Mouse (Mus musculus) forebrain, embryonic 12.5 days (tissue): ENCODE measurements around the gene Vps53. TPM values are rescaled to one million over a fixed set of nuclear protein-coding genes. Genes with fewer than 3 reads are reported as not detected.

ENCODE experiments used
- ATAC-seq: fragments of 200-750 bp; cut with Nextera tagmentation; 2 replicates; pipeline ENCODE4 v1.8.0; 2017; ENCODE audit warnings: moderate TSS enrichment; ENCODE audit not compliant: low FRiP score
- H3K27ac ChIP-seq: fragments of 300-500 bp; sonication (generic); 2 replicates; pipeline ENCODE4 v1.5.1; 2016; ENCODE audit warnings: mild to moderate bottlenecking
- H3K27me3 ChIP-seq: fragments of 300-500 bp; sonication (generic); 2 replicates; pipeline ENCODE4 v1.6.1; 2016; ENCODE audit warnings: mild to moderate bottlenecking
- H3K36me3 ChIP-seq: fragments of 300-500 bp; sonication (generic); replicated peaks from 2 replicates; pipeline ENCODE4 v1.6.1; 2016; ENCODE audit warnings: mild to moderate bottlenecking
- H3K4me1 ChIP-seq: fragments of 300-500 bp; sonication (generic); 2 replicates; pipeline ENCODE4 v1.6.1; 2016
- H3K4me2 ChIP-seq: fragments of 300-500 bp; sonication (generic); 2 replicates; pipeline ENCODE4 v1.6.1; 2016; ENCODE audit warnings: mild to moderate bottlenecking, moderate library complexity
- H3K4me3 ChIP-seq: fragments of 300-500 bp; sonication (generic); replicated peaks from 2 replicates; pipeline ENCODE4 v1.5.1; 2016; ENCODE audit warnings: mild to moderate bottlenecking
- H3K9ac ChIP-seq: fragments of 300-500 bp; sonication (generic); 2 replicates; pipeline ENCODE4 v1.6.1; 2016; ENCODE audit warnings: mild to moderate bottlenecking
- H3K9me3 ChIP-seq: fragments of 300-500 bp; sonication (generic); 2 replicates; pipeline ENCODE4 v1.6.1; 2016
- WGBS: fragments of 180-500 bp; shearing (Covaris S2); methylation state at CpG from one replicate; pipeline ENCODE4 v1.1.7; 2016; 5-methylcytosine and 5-hydroxymethylcytosine counted together
- polyA plus RNA-seq: library from polyadenylated mRNA; unstranded; fragments of >200 nt; fragmentation: Nextera tagmentation; extraction: Ambion mirVana; gene quantifications from 2 replicates; pipeline ENCODE4 v1.2.1, GENCODE M21; 2016

The Vps53 gene
- polyA plus RNA-seq, 1 experiment from 2014 or later, result 51.9 TPM

GRCm38 (mm10) chr11:76089776-76090175 is 89.7 kb downstream of the Vps53 start:
- WGBS, result 95% methylated on average over 6 of the region's 6 CpGs
- Histone ChIP-seq H3K9ac (no peak overlapping the region), H3K4me1 (no peaks in the 10 kb centered on the region), H3K4me3 (no peak overlapping the region), H3K36me3 (peaks cover 41% of the 10 kb centered on the region), H3K27ac (no peak overlapping the region), H3K27me3 (no peaks in the 10 kb centered on the region), H3K4me2 (no peak overlapping the region), H3K9me3 (no peaks in the 10 kb centered on the region)
- ATAC-seq, result no peak

GRCm38 (mm10) chr11:76088506-76088905 is 90.9 kb downstream of the Vps53 start:
- no peak overlapping the region for H3K9ac ChIP-seq
- H3K36me3 ChIP-seq, result peaks cover 41% of the 10 kb centered on the region
- no peak overlapping the region for H3K4me2 ChIP-seq
- ATAC-seq, result no peak
- no peaks in the 10 kb centered on the region for H3K9me3 ChIP-seq
- H3K27me3 ChIP-seq, result no peaks in the 10 kb centered on the region
- H3K4me1 ChIP-seq, result no peaks in the 10 kb centered on the region
- 85% methylated on average over 4 of the region's 4 CpGs for WGBS
- H3K4me3 ChIP-seq, result no peak overlapping the region
- H3K27ac ChIP-seq, result no peak overlapping the region

DNA sequence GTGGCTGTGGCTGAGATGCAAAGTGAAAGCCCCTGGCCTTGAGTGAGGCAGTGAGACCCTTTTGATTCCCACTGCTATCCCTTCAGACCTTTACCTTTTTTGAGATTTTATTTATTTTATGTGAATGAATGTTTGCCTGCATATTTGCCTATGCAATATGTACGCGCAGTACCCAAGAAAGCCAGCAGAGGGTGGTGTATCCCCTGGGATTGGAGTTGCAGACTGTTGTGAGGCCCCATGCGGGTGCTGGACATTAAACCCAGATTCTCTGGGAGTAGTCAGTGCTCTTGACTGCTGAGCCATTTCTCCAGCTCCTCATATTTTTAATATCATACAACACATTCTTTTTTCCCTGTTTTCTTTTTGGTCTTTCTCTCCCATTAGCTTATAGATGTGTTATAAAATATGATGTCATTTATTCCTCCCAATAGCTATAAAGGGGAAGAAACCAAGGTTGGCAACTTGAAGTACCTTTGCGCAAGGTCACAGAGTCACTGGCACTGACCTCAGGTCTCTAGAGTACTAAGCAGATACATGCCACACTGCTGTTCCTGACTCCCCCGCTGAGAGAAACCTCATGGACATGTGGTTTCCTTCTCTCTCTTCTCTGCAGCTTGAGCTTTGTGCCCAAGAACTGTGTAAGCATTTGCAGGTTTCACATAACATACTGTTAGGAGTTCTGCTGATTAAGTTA is 93.4 kb downstream of the Vps53 start:
- H3K4me1 ChIP-seq, result no peaks in the 10 kb centered on the region
- H3K27me3 ChIP-seq, result no peaks in the 10 kb centered on the region
- no peaks in the 10 kb centered on the region for H3K9me3 ChIP-seq
- H3K36me3 ChIP-seq, result peaks cover 39% of the 10 kb centered on the region
- 69% methylated on average over 5 of the region's 5 CpGs for WGBS
- H3K4me2 ChIP-seq, result no peak overlapping the region
- no peak overlapping the region for H3K4me3 ChIP-seq
- H3K27ac ChIP-seq, result no peak overlapping the region
- H3K9ac ChIP-seq, result no peak overlapping the region
- ATAC-seq, result no peak

DNA sequence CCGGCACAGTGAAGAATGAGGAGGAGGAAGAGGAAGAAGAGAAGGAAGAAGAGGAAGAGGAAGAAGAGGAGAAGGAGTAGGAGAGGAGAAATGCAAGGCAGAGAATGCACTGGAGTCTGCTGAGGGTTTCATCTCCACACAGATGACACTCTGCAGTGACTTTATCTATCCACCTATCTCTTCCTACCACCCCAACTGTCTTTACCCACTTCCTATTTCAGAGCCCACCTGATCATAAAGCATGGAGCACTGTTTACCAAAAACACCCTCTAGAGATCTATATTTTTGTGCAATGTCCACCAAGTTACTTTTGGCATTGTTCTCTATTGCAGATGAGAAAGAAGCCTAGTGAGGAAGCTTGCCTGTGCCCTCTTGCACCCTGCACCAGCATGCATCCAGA is 94.5 kb downstream of the Vps53 start:
- Histone ChIP-seq H3K4me2 (no peak overlapping the region), H3K9ac (no peak overlapping the region), H3K4me3 (no peak overlapping the region), H3K9me3 (no peaks in the 10 kb centered on the region), H3K27ac (no peak overlapping the region), H3K36me3 (peaks cover 44% of the 10 kb centered on the region), H3K27me3 (no peaks in the 10 kb centered on the region), H3K4me1 (no peaks in the 10 kb centered on the region)
- WGBS, result 95% methylated on average over 1 of the region's 1 CpGs
- ATAC-seq, result no peak

DNA sequence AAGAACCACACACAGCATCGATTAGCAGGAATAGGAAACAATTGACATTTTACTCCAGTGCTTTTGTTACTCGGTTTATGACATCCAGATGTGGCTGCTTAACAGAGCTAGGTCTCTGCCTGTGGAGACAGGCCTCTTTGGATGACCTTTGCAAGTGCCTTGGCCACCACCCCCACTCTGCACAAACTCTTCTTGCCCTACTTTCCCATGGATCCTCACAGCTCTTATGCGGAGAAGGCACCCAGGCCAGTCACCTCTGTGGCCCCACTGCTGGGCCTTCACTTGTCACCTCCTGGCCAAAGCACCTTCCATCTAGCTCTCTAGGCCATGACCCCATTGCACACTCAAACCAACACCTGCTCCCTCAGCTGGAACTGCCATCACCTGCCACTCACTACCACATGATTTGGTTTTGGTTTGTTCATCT is 95.5 kb downstream of the Vps53 start:
- ATAC-seq, result no peak
- no peak overlapping the region for H3K27ac ChIP-seq
- no peaks in the 10 kb centered on the region for H3K4me1 ChIP-seq
- H3K9me3 ChIP-seq, result no peaks in the 10 kb centered on the region
- H3K4me3 ChIP-seq, result no peak overlapping the region
- no peak overlapping the region for H3K4me2 ChIP-seq
- no peak overlapping the region for H3K9ac ChIP-seq
- H3K27me3 ChIP-seq, result no peaks in the 10 kb centered on the region
- WGBS, result 88% methylated on average over 3 of the region's 3 CpGs
- peaks cover 48% of the 10 kb centered on the region for H3K36me3 ChIP-seq

GRCm38 (mm10) chr11:76081048-76081640 is 98.3 kb downstream of the Vps53 start:
- H3K9ac ChIP-seq, result no peak overlapping the region
- H3K4me2 ChIP-seq, result no peak overlapping the region
- no peak for ATAC-seq
- H3K36me3 ChIP-seq, result peaks cover 42% of the 10 kb centered on the region
- no peak overlapping the region for H3K27ac ChIP-seq
- 82% methylated on average over 6 of the region's 6 CpGs for WGBS
- no peaks in the 10 kb centered on the region for H3K27me3 ChIP-seq
- H3K4me1 ChIP-seq, result no peaks in the 10 kb centered on the region
- no peaks in the 10 kb centered on the region for H3K9me3 ChIP-seq
- no peak overlapping the region for H3K4me3 ChIP-seq

DNA sequence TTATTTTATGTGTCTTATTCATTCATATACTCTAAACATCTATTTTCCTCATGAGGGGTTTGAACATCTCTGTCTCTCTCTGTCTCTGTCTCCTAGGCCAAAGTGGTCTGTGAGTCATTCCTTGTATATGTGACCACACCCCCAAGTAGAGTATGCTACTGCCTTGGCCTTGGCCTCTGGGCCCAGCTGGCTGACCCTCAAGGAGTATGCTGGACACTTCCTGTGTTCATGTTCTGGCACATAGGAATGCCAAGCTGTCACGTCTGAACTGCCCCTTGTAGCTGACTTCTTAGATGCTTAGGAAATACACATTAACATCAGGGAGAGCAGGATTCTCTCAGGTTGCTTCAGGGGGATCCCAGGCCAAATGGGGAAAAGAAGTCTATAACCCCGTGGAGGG is 99.2 kb downstream of the Vps53 start:
- Histone ChIP-seq H3K4me1 (no peaks in the 10 kb centered on the region), H3K4me3 (no peak overlapping the region), H3K27ac (no peak overlapping the region), H3K27me3 (no peaks in the 10 kb centered on the region), H3K36me3 (peaks cover 46% of the 10 kb centered on the region), H3K9ac (no peak overlapping the region), H3K9me3 (no peaks in the 10 kb centered on the region), H3K4me2 (no peak overlapping the region)
- no peak for ATAC-seq
- WGBS, result 80% methylated on average over 2 of the region's 2 CpGs

- Histone ChIP-seq H3K27ac (no peak overlapping the region), H3K9ac (no peak overlapping the region), H3K4me2 (no peak overlapping the region), H3K36me3 (peaks cover 54% of the 10 kb centered on the region), H3K4me3 (no peak overlapping the region), H3K4me1 (no peaks in the 10 kb centered on the region), H3K9me3 (no peaks in the 10 kb centered on the region), H3K27me3 (no peaks in the 10 kb centered on the region)
- ATAC-seq, result no peak
- WGBS, result 87% methylated on average over 6 of the region's 6 CpGs
These were observed 102.1 kb downstream of the Vps53 start for GRCm38 (mm10) chr11:76077341-76077740.

GRCm38 (mm10) chr11:76074296-76075093 is 105.0 kb downstream of the Vps53 start:
- no peaks in the 10 kb centered on the region for H3K9me3 ChIP-seq
- ATAC-seq, result no peak
- H3K4me2 ChIP-seq, result no peak overlapping the region
- WGBS, result 79% methylated on average over 11 of the region's 11 CpGs
- no peak overlapping the region for H3K9ac ChIP-seq
- H3K27ac ChIP-seq, result no peak overlapping the region
- H3K4me1 ChIP-seq, result no peaks in the 10 kb centered on the region
- H3K36me3 ChIP-seq, result peaks cover 31% of the 10 kb centered on the region; the same call in 1 of the 2 replicates
- no peak overlapping the region for H3K4me3 ChIP-seq
- H3K27me3 ChIP-seq, result no peaks in the 10 kb centered on the region

DNA sequence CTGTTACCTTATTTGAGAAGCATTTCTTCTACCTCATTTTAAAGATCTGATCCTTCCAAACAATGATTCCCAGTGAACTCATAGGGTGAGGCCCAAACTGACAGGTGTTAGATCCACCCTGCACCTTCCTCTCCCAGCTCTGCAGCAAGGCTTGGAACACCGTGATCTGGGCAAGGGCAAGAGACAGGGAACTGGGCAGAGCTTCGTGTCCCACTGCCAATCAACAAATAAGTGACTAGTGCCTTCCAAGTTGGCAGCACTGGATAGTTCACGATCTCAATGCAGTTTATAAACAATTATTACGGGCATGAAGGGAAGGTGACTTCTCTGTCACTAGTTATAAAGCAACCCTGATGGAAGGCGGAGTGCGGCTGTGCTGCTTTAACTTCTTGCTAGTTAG is 109.6 kb downstream of the Vps53 start:
- Histone ChIP-seq H3K4me2 (no peak overlapping the region), H3K4me3 (no peak overlapping the region), H3K36me3 (peaks cover 8% of the 10 kb centered on the region; the same call in 1 of the 2 replicates), H3K27ac (no peak overlapping the region), H3K9ac (no peak overlapping the region), H3K9me3 (no peaks in the 10 kb centered on the region), H3K4me1 (no peaks in the 10 kb centered on the region), H3K27me3 (no peaks in the 10 kb centered on the region)
- WGBS, result 93% methylated on average over 6 of the region's 6 CpGs
- no peak for ATAC-seq

- Histone ChIP-seq H3K36me3 (peaks cover 2% of the 10 kb centered on the region; the same call in 1 of the 2 replicates), H3K27ac (no peak overlapping the region), H3K9me3 (no peaks in the 10 kb centered on the region), H3K9ac (no peak overlapping the region), H3K4me3 (no peak overlapping the region), H3K4me2 (no peak overlapping the region), H3K4me1 (no peaks in the 10 kb centered on the region), H3K27me3 (no peaks in the 10 kb centered on the region)
- WGBS, result 89% methylated on average over 15 of the region's 15 CpGs
- ATAC-seq, result no peak
These were observed 112.8 kb downstream of the Vps53 start for GRCm38 (mm10) chr11:76066563-76067156.

- WGBS, result 91% methylated on average over 9 of the region's 9 CpGs
- H3K9me3 ChIP-seq, result no peaks in the 10 kb centered on the region
- no peak for ATAC-seq
- H3K36me3 ChIP-seq, result peaks cover 8% of the 10 kb centered on the region; the same call in 1 of the 2 replicates
- H3K9ac ChIP-seq, result no peak overlapping the region
- no peaks in the 10 kb centered on the region for H3K27me3 ChIP-seq
- no peak overlapping the region for H3K27ac ChIP-seq
- no peak overlapping the region for H3K4me3 ChIP-seq
- no peaks in the 10 kb centered on the region for H3K4me1 ChIP-seq
- H3K4me2 ChIP-seq, result no peak overlapping the region
These were observed 113.8 kb downstream of the Vps53 start for GRCm38 (mm10) chr11:76065521-76066095.
